Mouse (Mus musculus): Measurements from ENCODE around the gene Ugt1a1. TPM values are rescaled to one million over a fixed set of nuclear protein-coding genes. Genes with fewer than 3 reads are reported as not detected.
"Not testable (repeated sequence)": the region's sequence is repeated elsewhere in the genome, so short reads cannot be mapped to it uniquely, and the experiment has no call there.

Gene Ugt1a1
- polyA plus RNA-seq (2017; shearing (Covaris generic)): not detected

DNA sequence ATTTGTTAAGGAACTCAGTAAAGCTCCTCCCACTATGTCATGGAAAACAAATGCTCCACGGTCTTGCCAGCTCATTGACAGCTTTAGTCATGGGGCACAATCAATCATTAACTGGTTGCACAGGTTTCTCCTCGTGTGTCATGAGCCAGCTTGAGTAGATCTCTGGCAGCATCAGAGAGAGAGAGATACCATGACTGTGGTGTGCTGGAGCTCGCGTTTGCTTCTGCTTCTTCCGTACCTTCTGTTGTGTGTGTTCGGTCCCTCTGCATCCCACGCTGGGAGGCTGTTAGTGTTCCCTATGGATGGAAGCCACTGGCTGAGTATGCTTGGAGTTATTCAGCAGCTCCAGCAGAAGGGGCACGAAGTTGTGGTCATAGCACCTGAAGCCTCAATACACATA lies at the start of gene Ugt1a1:
Ugt1a1 (plus strand) TSS at position 148 of the 400 bp plus-strand sequence.
- ATAC-seq: no peak

DNA sequence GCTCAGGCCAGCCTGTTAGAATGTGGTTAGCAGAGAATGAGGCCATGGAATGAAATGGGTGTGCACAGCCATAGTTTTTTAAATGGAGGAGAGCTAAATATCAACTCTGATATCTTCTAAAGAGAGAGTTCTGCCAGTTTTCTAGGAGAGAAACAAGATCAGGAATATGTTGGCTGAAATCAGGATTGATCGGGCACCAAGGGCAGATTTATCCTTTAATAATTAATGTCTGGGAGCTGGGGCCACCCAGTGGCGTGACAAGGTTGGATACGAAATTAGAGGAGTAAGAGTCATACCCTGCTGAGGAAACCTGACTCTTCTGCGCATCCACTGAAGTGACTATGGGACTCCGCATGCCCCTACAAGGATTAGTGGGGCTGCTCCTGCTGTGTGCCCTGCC lies 46.0 kb upstream of the Ugt1a1 start, which contains the start of gene Ugt1a5:
Ugt1a5 (plus strand) TSS at position 302 of the 400 bp plus-strand sequence.
- no peak for ATAC-seq

- not testable (repeated sequence) for ATAC-seq
Measured at GRCm38 (mm10) chr1:88172190-88172589, 39.6 kb upstream of the Ugt1a1 start.

DNA sequence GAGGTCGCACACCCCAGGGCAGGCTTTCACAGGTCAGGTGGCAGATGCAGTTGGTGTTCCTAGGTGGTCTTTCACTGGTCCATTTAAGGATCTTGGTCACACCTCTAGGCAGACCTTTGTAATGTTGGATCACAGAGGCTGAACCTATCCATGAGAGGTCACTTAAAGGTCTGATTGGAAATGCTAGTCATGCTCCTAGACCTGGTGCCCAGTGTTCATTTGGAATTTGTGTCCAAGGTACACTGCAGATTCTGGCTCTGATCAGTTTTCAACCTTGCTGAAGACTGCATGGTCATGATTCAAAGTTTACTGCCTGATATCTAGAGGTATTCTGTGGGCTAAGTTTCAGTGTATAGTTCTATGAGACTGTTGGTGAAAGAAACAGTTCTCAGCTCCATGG lies 32.1 kb upstream of the Ugt1a1 start:
- no peak for ATAC-seq

GRCm38 (mm10) chr1:88186325-88186935 lies 25.3 kb upstream of the Ugt1a1 start:
- ATAC-seq: no peak

GRCm38 (mm10) chr1:88192136-88192535 lies 19.6 kb upstream of the Ugt1a1 start:
- ATAC-seq: no peak

DNA sequence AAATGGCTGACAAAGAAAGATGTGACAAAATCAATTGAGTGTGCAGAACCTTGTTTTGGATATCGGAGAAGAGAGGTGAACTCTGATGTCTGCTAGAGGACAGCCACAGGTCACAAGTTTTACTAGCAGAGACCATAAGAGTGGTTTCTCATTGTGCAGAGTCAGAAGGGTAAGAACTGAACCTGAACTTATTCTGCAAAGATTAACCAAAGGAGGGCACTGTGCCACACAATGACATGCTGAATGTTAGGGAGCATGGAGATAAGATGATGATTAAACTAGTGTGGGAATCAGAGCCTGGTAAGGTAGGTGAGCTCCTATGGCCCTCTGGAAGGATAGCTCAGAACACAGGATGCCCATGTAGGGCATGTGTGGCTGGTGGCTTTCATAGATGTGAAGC lies 16.1 kb upstream of the Ugt1a1 start:
- no peak for ATAC-seq

- no peak for ATAC-seq
Measured at GRCm38 (mm10) chr1:88197443-88197842, 14.3 kb upstream of the Ugt1a1 start.

DNA sequence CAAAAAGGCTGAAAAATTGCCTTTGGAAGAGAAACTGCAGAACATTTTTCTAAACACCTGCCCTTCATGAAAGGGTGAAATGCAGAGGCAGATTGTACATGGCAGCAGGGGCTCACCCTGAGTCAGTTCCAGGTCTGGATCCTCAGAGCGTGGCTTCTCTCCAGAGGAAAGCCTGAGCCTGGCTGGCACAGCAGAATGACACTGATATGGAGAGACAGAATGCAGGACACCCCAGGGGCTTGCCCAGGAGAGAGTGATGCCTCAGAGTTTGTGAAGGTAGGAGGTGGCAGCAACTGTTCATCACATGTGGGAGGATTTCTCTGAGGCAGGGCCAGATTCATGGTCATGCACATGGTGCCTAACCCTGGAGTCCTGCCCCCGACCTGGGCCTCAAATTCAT lies 11.8 kb upstream of the Ugt1a1 start:
- no peak for ATAC-seq

DNA sequence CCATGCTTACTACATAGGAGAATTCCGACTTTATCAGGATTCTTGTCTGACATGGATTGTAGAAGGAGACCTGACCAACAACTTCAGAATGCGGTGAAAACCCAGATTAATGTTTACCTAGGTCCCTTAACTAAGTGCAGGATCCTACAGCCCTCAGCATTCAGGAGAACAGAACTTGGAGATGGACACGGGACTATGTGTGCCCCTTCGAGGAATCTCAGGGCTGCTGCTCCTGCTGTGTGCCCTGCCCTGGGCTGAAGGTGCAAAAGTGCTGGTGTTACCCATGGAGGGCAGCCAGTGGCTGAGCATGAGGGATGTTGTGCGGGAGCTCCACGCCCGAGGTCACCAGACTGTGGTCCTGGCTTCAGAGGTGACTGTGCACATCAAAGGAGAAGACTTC lies 11.3 kb upstream of the Ugt1a1 start, which contains the start of gene Ugt1a2:
Ugt1a2 (plus strand) TSS at position 146 of the 400 bp plus-strand sequence.
- ATAC-seq: no peak

DNA sequence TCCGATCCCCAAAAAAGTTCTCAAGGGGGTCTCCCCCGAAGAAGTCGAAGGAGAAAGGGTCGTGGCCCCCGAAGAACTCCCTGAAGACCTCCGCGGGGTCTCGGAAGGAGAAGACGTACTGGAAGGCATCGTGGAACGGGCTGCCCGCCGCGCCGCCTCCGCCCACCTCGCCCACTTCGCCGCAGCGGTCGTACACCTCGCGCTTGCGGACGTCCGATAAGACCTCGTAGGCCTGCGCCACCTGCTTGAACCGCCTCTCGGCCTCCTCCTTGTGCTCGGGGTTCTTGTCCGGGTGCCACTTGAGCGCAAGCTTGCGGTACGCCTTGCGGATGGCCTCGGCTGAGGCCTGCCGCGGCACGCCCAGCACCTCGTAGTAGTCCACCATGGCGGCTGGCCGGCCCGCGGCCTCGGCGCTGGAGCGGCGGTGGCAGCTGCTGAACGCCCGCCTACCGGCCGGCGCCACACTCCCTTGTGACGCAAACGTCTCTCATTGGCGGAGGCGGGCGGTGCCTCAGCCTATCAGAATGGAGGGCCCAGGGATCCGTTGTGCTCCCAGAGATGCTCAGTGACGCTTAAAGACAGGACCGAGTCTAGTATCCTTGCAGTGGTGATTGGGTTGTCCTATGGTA lies 6.4 kb upstream of the Ugt1a1 start, which contains the start of gene Dnajb3:
Dnajb3 (minus strand) TSS at position 489 of the 629 bp plus-strand sequence.
- ATAC-seq: peak; percentile 77

- ATAC-seq: no peak
Measured at GRCm38 (mm10) chr1:88206843-88207479, 4.8 kb upstream of the Ugt1a1 start.

- no peak for ATAC-seq
Measured at GRCm38 (mm10) chr1:88212341-88213045, 734 bp downstream of the Ugt1a1 start.

DNA sequence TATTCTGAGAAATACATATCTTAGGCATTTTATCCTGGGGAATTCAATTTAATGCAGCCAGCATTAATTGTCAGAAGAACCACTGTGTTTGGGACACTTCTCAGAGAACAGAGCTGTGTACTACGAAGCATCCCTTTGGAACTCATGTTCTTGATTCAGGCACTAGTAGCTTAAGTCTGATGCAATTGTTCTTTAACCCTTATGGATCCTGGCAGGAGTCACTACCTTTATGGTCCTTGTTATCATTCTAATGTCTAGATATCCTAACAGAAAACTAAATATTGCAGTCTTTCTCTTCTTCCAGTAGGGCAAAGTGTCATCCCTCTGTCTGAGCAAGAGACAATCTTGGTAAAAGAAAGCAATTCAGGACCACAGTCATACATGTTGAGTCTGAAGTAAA lies 1.3 kb downstream of the Ugt1a1 start:
- no peak for ATAC-seq

DNA sequence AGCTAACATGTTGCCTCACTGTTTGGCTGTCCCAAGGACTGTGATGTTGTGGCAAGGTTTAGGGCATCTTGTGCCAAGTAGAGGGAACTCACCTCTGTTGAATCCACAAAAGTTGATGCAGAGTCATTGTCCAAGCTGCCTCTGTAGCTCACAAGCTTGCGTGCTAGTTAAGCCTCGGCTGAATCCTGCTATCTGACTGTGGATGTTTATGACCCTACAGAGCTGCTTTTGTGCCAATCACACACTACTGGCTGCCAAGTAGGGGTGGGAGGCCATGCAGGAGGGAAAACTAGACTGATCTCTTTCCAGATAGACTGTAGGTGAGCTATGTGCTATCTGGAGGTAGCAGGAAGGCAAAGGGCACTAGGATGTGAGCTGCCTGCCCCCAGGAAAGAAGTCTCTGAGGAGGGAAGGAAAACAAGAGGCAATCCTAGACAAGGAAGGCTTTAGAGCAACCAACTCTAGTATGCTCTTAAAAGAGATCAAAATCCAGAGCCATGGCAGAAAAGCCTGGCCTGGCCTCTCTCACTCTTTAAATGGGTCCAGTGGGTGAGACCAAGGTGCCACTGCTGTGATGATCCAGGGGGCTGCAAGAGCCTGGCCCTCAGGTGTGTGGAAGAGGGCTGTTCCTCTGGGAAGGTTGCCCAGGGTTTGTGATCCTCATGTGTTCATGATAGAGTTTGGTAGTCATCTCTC lies 2.2 kb downstream of the Ugt1a1 start:
- ATAC-seq: no peak

DNA sequence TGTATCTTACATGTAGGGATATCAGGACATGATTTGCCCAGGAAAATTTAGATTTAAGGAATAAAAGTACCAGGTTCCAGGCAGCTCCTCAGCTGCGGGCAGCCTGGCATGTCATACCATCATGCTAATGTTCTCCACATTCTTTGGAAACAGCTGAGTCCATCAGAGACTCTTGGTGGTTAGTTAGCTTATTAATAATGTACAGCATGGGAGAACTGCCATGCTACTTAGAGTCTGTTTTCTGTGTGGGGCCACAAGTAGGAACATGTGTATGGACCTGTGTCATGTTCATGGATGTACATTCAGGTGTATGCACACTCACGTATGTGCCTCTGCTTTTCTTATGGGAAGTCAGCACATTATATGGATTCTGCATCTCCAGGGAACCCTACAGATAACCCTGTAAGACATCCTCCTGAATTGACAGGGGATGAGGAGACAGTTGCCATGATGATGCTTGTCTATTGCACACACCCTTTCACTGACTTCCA lies 2.7 kb downstream of the Ugt1a1 start:
- ATAC-seq: no peak

GRCm38 (mm10) chr1:88215466-88216380 lies 4.0 kb downstream of the Ugt1a1 start:
- ATAC-seq: no peak

- no peak for ATAC-seq
Measured at GRCm38 (mm10) chr1:88216551-88216950, 4.8 kb downstream of the Ugt1a1 start.

GRCm38 (mm10) chr1:88217144-88217543 lies 5.4 kb downstream of the Ugt1a1 start:
- ATAC-seq: no peak

GRCm38 (mm10) chr1:88217576-88217975 lies 5.8 kb downstream of the Ugt1a1 start:
- no peak for ATAC-seq

- no peak for ATAC-seq
Measured at GRCm38 (mm10) chr1:88218051-88218450, 6.3 kb downstream of the Ugt1a1 start.
